Mouse (Mus musculus): ENCODE results near the gene Mta1.

DNA sequence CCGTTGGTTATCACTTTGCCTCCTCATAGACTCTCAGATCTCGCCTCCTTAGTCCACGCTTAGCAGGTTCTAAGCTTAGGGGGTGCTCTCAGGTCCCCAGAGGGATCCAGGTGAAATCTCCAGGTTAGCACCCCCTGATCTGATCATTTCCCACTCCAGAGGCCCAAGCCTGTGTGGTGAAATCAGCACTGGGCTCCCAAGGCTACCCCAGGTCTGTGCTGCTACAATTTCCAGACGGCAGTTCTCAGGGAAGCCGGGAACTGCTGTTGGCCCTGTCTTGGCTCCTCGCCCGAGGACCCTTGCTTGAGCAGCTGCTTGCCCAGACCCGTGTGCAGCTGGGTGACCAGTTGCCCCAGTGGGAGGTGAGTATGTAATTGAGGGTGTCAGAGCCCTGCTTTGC lies 58.9 kb downstream of the Mta1 start:
- TF ChIP-seq CTCF (conservative IDR thresholded peaks at IDR 0.05; ENCODE audit: low read length) (no peak), NANOG (IDR thresholded peaks at IDR 0.05; ENCODE audit: borderline replicate concordance, low read length) (no peak), POU5F1 (IDR thresholded peaks at IDR 0.05; ENCODE audit: borderline replicate concordance, low read length) (no peak)
